Mouse (Mus musculus): Measurements from ENCODE around the gene Tcf20.
A peak's percentile ranks its signal among the peaks of the same experiment; 100 is the strongest.
"Not testable (repeated sequence)": the region's sequence is repeated elsewhere in the genome, so short reads cannot be mapped to it uniquely, and the experiment has no call there.

The Tcf20 gene

GRCm38 (mm10) chr15:82821657-82822056 is 166.0 kb downstream of the Tcf20 start:
- DNase-seq (ENCODE audit: low read depth in 2 of 2, low spot score in 2 of 2), result no peak

DNA sequence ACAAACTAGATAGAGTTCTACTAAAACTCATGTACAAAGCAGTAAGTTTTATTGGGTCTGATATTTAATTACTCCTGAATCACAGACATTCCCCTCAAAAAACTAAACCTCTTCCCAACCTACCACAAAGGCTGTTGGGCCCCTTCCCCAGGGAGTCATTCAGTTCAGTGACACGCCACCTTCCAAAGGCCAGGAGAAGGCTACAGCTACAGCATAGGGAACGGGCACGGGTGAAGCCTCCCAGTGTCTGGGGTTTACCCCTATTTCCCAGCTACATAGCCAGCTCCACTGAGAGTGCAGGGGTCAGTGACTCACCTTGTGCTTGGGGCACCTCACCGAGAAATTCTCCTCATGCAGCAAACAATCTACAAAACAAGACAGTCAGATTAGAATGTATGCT is 172.4 kb downstream of the Tcf20 start:
- DNase-seq (ENCODE audit: low read depth in 2 of 2, low spot score in 2 of 2), result no peak

DNA sequence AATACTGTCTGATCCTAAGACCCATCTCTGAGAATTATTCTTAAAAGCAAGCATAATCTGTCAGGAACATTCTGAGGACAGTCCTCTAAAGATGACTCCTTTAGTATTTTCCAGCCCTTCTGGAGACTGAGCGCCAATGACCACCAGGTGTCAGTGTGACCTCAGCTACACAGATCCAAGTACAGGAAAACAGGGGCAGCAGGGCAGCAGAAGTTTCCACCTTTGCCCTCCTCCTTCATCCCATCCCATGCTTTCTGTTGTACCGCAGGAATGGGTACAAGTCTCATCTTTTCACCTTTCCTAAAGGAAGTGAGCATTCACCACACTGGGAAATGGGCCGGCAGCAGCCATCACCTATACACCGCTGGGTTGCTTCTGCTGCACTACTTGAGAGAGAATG is 172.9 kb downstream of the Tcf20 start:
- peak; percentile 13 to 49 for DNase-seq (ENCODE audit: low read depth in 2 of 2, low spot score in 2 of 2)

- no peak for DNase-seq (ENCODE audit: low read depth in 2 of 2, low spot score in 2 of 2)
Observed at GRCm38 (mm10) chr15:82814321-82814720, 173.4 kb downstream of the Tcf20 start.

GRCm38 (mm10) chr15:82810556-82810955 is 177.1 kb downstream of the Tcf20 start:
- no peak for DNase-seq (ENCODE audit: low read depth in 2 of 2, low spot score in 2 of 2)

DNA sequence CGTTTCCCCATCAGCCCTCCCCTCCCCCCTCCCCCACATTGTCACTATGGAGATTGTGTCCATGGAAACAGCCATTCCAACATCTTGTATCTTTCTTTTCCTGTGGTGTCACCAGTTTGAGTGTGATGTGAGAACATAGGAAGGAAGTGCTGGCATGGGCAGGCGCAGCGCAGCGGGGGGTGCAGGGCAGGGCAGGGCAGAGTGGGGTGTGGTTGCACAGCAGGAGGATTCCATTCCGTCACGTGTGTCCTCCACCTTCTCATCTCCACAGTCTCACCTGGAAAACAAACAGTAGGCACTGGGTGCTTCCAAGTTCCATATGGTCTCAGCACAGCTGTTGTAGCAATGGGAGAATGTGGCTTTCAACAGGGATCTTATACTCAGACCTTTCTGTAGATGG is 178.2 kb downstream of the Tcf20 start:
- DNase-seq (ENCODE audit: low read depth in 2 of 2, low spot score in 2 of 2), result no peak

GRCm38 (mm10) chr15:82806969-82807763 is 180.5 kb downstream of the Tcf20 start:
- DNase-seq (ENCODE audit: low read depth in 2 of 2, low spot score in 2 of 2), result no peak

DNA sequence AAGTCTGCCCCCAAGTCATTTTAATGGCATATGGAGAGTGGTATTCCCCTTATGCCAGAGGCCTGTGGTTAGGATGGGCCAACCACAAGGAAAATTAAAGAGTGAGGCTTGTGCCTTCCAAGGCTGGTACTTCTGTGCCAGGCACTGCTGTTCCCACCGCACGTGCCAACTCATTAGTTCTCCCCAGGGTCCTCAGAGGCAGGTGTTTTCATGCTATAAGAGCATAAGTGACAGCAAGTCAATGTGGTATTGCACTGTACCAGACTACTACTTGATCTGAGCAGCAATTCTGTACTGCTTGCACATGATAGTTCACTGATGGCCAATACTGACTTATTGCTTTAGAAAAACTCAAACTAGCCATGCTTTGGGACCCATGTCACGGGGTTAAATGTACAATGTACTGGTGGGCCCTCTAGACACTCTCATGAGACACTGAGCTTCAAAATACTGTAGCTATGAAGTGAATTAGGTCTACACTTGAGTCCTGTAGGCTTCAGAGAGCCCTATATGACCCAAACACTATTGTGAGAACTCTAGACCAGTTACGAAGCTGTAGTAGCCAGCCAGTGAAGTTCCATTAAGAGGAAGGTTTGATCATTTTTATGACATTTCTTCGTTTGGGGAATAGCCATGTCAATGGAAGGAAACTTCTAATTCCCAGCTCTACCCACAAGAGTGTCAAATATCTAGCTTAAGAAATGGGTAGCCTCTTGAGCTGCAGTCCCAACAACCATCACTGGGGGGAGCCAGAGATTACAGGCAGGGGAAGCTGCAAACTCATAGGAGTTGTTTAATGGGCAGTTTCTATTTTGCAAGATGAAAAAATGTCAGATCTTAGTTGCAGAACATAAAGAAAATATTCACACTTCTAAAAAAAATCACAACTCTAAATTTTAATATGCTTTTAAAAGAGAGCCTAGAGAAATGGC is 182.7 kb downstream of the Tcf20 start:
- peak; percentile 73 to 84 for DNase-seq (ENCODE audit: low read depth in 2 of 2, low spot score in 2 of 2)

- no peak for DNase-seq (ENCODE audit: low read depth in 2 of 2, low spot score in 2 of 2)
Observed at GRCm38 (mm10) chr15:82795936-82796440, 191.7 kb downstream of the Tcf20 start.

- DNase-seq (ENCODE audit: low read depth in 2 of 2, low spot score in 2 of 2), result no peak
Observed at GRCm38 (mm10) chr15:82794277-82794676, 193.4 kb downstream of the Tcf20 start, which contains the start of gene Cyp2d26. Gene Cyp2d26 (minus strand): TSS chr15:82794294.

GRCm38 (mm10) chr15:82793868-82794267 is 193.8 kb downstream of the Tcf20 start:
- DNase-seq (ENCODE audit: low read depth in 2 of 2, low spot score in 2 of 2), result no peak

- no peak for DNase-seq (ENCODE audit: low read depth in 2 of 2, low spot score in 2 of 2)
Observed at GRCm38 (mm10) chr15:82793454-82793853, 194.2 kb downstream of the Tcf20 start.

GRCm38 (mm10) chr15:82792566-82792965 is 195.1 kb downstream of the Tcf20 start:
- no peak for DNase-seq (ENCODE audit: low read depth in 2 of 2, low spot score in 2 of 2)

- no peak for DNase-seq (ENCODE audit: low read depth in 2 of 2, low spot score in 2 of 2)
Observed at GRCm38 (mm10) chr15:82784581-82784980, 203.1 kb downstream of the Tcf20 start.

- DNase-seq (ENCODE audit: low read depth in 2 of 2, low spot score in 2 of 2), result no peak
Observed at GRCm38 (mm10) chr15:82783800-82784199, 203.9 kb downstream of the Tcf20 start.

DNA sequence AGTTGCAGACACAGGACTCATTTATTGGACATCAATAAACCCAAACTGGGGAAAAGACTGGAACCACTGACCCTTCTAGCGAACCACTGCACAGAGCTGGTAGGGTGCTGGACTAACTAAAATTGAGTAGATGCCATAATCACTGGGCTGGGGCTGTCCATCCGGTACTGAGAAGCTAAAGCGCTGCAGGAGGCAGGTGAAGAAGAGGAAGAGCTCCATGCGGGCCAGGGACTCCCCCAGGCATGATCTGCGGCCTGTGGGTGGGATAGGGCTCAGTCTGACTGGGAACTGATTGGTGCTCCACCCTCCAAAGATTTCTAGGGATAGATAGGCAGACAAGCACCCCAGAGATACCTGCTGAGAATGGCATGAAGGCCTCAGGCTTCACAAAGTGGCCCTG is 209.8 kb downstream of the Tcf20 start:
- not testable (repeated sequence) for DNase-seq (ENCODE audit: low read depth in 2 of 2, low spot score in 2 of 2)

- no peak for DNase-seq (ENCODE audit: low read depth in 2 of 2, low spot score in 2 of 2)
Observed at GRCm38 (mm10) chr15:82765943-82766342, 221.7 kb downstream of the Tcf20 start.

DNA sequence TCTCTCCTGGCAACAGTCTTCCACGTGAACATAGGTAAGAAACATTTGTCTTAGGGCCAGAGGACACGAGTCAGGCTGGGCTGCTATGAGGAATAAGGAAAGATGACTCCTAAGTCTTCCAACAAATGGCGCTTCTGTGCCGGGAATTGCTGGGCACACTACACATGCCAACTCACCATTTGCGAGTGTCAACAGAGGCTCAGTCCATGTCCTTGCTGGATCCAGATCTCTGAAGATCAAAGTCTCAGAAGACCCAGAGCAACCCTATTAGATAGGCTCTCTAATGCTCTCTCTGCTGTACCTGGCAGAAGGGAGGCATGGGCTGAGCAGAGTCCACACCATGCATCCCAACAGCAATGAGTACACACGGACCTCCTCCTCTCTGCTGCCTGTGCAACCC is 222.8 kb downstream of the Tcf20 start:
- no peak for DNase-seq (ENCODE audit: low read depth in 2 of 2, low spot score in 2 of 2)

DNA sequence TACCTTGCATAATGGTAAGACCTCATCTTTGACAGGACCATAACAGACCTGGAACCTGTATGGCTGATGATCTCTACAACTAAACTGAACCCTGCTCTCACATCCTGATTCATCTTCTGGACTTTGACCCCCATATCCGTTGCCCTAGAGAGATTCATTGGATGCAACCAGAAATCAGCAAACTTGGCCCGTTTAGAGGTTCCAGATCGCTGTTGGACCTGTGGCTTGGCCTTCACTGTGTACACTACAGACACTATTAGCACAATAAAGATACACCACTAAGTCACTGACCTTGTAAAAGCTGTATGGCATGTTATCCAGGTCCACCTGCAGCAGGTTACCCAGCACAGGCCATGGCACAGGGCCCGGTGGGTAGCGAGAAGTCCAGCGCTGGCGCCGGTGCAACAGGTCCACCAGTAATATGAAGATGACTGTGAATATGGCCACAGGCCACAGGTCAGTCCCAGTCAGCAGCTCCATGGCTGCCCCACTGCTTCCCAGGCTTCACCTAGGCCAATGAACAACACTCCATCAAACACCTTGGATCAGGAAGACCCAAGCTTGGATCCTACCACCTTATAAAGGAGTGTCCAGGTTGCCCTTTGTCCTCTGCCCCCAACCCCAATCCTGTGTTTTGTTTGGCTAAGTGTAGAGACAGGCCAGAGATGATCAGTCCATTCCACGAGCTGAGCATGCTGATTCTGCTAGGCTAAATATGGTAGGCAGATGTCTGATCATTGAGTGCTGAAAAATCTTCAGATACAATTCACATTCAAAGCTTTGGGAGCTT is 223.8 kb downstream of the Tcf20 start, which contains the start of gene Cyp2d40:
Cyp2d40 (minus strand) TSS at position 553 of the 790 bp plus-strand sequence.
- DNase-seq (ENCODE audit: low read depth in 2 of 2, low spot score in 2 of 2), result no peak

All from CD8-positive naive resting alpha-beta T cell, adult 2 months (primary cell).